Mouse (Mus musculus) bone marrow, adult 2 months (tissue): ENCODE measurements at regions not wholly inside any gene's neighbourhood (a gene's known extent, or its start where the extent isn't known, plus 50 kb on each side); places are given as distances from the start of the nearest gene placed in this dataset.

Experiments used
- CTCF ChIP-seq: fragments of 200-500 bp; IDR thresholded peaks from 2 replicates; pipeline ENCODE4 v1.5.1; 2011; ENCODE audit warnings: low read length, control low read depth; ENCODE audit not compliant: control insufficient read depth, insufficient read depth
- POLR2A ChIP-seq: fragments of 200-500 bp; IDR thresholded peaks from 2 replicates; pipeline ENCODE4 v1.6.1; 2011; ENCODE audit warnings: low read depth, mild to moderate bottlenecking, control low read depth, low read length, borderline replicate concordance; ENCODE audit not compliant: control insufficient read depth

- no peak for TF ChIP-seq POLR2A
- TF ChIP-seq CTCF, result no peak
These were observed 97.0 kb upstream of the Otud4 start for GRCm38 (mm10) chr8:79542461-79542860.
